Mouse (Mus musculus) stomach, postnatal 0 days (tissue): ENCODE measurements around the gene Cox19.

Experiments
- CTCF ChIP-seq: IDR thresholded peaks from 2 replicates; pipeline ENCODE4 v1.5.1; 2016; ENCODE audit warnings: antibody characterized with exemption, low read depth, mild to moderate bottlenecking, moderate library complexity
- EP300 ChIP-seq: optimal IDR thresholded peaks from 2 replicates; pipeline ENCODE3; 2016; ENCODE audit warnings: antibody characterized with exemption

- TF ChIP-seq CTCF (no peak), EP300 (no peak)
These were observed 18.5 kb downstream of the Cox19 start for GRCm38 (mm10) chr5:139332590-139333272.
